Mouse (Mus musculus) myocyte (in vitro differentiated cells): ENCODE results near the gene Arhgdia. TPM values are rescaled to one million over a fixed set of nuclear protein-coding genes. Genes with fewer than 3 reads are reported as not detected.

Experiments used
- H3K27me3 ChIP-seq: one replicate; pipeline ENCODE4 v1.6.1; 2011; ENCODE audit not compliant: control insufficient read depth, insufficient read depth, insufficient read length
- H3K36me3 ChIP-seq: one replicate; pipeline ENCODE4 v1.6.1; 2011; ENCODE audit not compliant: control insufficient read depth, insufficient read depth
- H3K4me2 ChIP-seq: one replicate; pipeline ENCODE4 v1.6.1; 2011; ENCODE audit warnings: low read depth, control low read depth
- H3K4me3 ChIP-seq: one replicate; pipeline ENCODE4 v1.5.1; 2011; ENCODE audit warnings: mild to moderate bottlenecking, control low read depth, moderate library complexity
- H3K79me2 ChIP-seq: one replicate; pipeline ENCODE4 v1.6.1; 2011; ENCODE audit not compliant: control insufficient read depth, insufficient read depth
- H3ac ChIP-seq: one replicate; pipeline ENCODE4 v1.6.1; 2011; ENCODE audit not compliant: control insufficient read depth, insufficient read length
- CEBPB ChIP-seq: IDR thresholded peaks from 2 replicates; pipeline ENCODE4 v1.6.1; 2011; ENCODE audit warnings: mild to moderate bottlenecking, moderate library complexity; ENCODE audit not compliant: poor library complexity, insufficient read depth, severe bottlenecking
- E2F4 ChIP-seq: IDR thresholded peaks from one replicate; pipeline ENCODE4 v1.6.1; 2011; ENCODE audit warnings: mild to moderate bottlenecking, control low read depth, moderate library complexity; ENCODE audit not compliant: insufficient read depth
- MAX ChIP-seq: IDR thresholded peaks from one replicate; pipeline ENCODE4 v1.6.1; 2011; ENCODE audit warnings: low read depth, mild to moderate bottlenecking, control low read depth
- MYOD1 ChIP-seq, 3 experiments: IDR thresholded peaks; one replicate each; pipeline ENCODE4 v1.6.1; 2011; ENCODE audit warnings: control low read depth in 2 of 3, low read depth in 2 of 3, mild to moderate bottlenecking in 2 of 3, moderate library complexity in 1 of 3; ENCODE audit not compliant: insufficient read length in 2 of 3, control insufficient read depth in 1 of 3
- MYOG ChIP-seq, 3 experiments: IDR thresholded peaks; one replicate each; pipeline ENCODE4 v1.6.1; 2011; ENCODE audit warnings: control low read depth in 2 of 3, low read depth in 2 of 3, mild to moderate bottlenecking in 2 of 3; ENCODE audit not compliant: insufficient read length in 2 of 3, control insufficient read depth in 1 of 3, insufficient read depth in 1 of 3
- POLR2A ChIP-seq: IDR thresholded peaks from one replicate; pipeline ENCODE4 v1.6.1; 2011; ENCODE audit warnings: low read depth, mild to moderate bottlenecking, control low read depth, moderate library complexity; ENCODE audit not compliant: insufficient read length
- POLR2AphosphoS2 ChIP-seq: IDR thresholded peaks from one replicate; pipeline ENCODE4 v1.6.1; 2011; ENCODE audit warnings: low read depth, control low read depth; ENCODE audit not compliant: insufficient read length
- REST ChIP-seq: IDR thresholded peaks from one replicate; pipeline ENCODE4 v1.6.1; 2011; ENCODE audit warnings: mild to moderate bottlenecking, control low read depth, moderate library complexity; ENCODE audit not compliant: insufficient read depth, insufficient read length
- SRF ChIP-seq: IDR thresholded peaks from one replicate; pipeline ENCODE4 v1.6.1; 2011; ENCODE audit warnings: low read depth; ENCODE audit not compliant: control insufficient read depth, insufficient read length
- TCF12 ChIP-seq: IDR thresholded peaks from one replicate; pipeline ENCODE4 v1.6.1; 2011; ENCODE audit warnings: mild to moderate bottlenecking, control low read depth; ENCODE audit not compliant: poor library complexity, insufficient read depth, severe bottlenecking
- TCF3 ChIP-seq: IDR thresholded peaks from one replicate; pipeline ENCODE4 v1.6.1; 2011; ENCODE audit warnings: low read depth, control low read depth; ENCODE audit not compliant: insufficient read length
- USF1 ChIP-seq: IDR thresholded peaks from one replicate; pipeline ENCODE4 v1.6.1; 2011; ENCODE audit warnings: low read depth, mild to moderate bottlenecking, control low read depth, moderate library complexity
- polyA plus RNA-seq: library from polyadenylated mRNA; unstranded; fragments of >200 nt; fragmentation: generic; extraction: Trizol; gene quantifications from one replicate; pipeline ENCODE4 v1.2.1, GENCODE M21; 2012; ENCODE audit warnings: missing spikeins

Gene Arhgdia
- polyA plus RNA-seq, 1 experiment: 837 TPM

DNA sequence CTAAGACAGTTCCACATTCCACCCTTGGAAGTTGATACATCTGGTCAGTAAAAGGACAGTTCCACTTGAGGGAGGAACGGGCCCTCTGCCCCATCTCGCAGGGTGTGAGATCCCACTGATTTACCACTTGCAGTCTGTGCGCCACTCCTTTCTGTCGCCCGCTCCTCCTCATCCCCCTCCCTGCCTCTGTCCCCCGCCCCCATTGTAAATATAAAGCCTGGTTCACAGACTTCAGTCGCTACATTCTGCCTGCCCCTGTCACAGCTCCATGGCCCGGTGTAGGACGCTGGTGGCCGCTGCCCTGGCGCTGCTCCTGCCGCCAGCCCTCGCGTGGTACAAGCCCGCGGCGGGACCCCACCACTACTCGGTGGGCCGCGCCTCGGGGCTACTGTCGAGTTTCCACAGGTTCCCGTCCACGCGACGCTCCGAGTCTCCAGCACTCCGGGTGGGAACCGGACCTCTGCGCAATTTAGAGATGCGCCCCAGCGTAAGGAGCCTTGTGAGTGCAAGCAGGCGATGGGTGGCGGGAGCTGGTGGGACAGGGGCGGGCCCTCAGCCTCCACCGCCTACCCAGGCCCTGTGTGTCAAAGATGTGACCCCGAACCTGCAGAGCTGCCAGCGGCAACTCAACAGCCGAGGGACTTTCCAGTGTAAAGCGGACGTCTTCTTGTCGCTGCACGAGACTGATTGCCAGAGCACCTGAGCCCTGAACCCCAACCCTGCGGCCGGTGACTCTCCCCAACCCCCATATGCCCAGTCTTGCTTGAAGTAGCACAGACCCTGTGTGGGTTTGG is 27.0 kb upstream of the Arhgdia start, which contains the start of gene Npb:
Npb (plus strand) TSS at position 237 of the 794 bp plus-strand sequence.
- Histone ChIP-seq H3K4me2 (no peak within 1 kb of the TSS), H3K79me2 (no peaks in the 10 kb centered on the region), H3K36me3 (peaks cover 8% of the 10 kb centered on the region), H3K4me3 (no peak within 1 kb of the TSS), H3K27me3 (no peaks in the 10 kb centered on the region), H3ac (no peak within 1 kb of the TSS)
- TF ChIP-seq POLR2AphosphoS2: peak; percentile 52
- TF ChIP-seq POLR2A: no peak

DNA sequence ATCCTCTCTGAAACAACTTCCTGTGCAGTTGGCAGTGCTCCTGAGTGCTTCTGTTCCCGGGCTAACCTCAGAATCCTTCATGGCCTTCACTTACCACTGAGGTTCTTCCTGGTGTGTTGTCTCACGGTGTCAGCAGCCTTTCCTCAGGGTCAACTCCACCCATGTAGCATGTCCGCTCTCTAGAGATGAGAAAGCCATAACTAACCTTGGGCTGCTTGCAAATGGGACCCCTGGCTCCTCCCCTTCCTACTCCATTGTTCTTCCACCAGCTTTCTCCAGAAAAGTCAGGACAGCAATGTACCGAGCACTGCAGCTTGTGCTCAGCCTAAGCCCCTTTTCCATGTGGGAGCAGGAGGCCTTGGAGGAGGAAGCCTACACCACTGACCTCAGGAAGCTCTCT is 25.3 kb upstream of the Arhgdia start:
- Histone ChIP-seq H3K27me3 (no peaks in the 10 kb centered on the region), H3ac (no peak overlapping the region), H3K4me3 (no peak overlapping the region), H3K79me2 (no peaks in the 10 kb centered on the region), H3K4me2 (no peak overlapping the region), H3K36me3 (peaks cover 14% of the 10 kb centered on the region)
- TF ChIP-seq E2F4 (no peak), SRF (no peak), CEBPB (no peak), REST (no peak), MAX (no peak), USF1 (no peak), TCF3 (no peak), POLR2A (no peak), TCF12 (no peak), POLR2AphosphoS2 (no peak), MYOD1 (IDR thresholded peaks at IDR 0.05; ENCODE audit: control insufficient read depth in 1 of 3, insufficient read length in 2 of 3, low read depth in 2 of 3) (no peak), MYOG (IDR thresholded peaks at IDR 0.05; ENCODE audit: control insufficient read depth in 1 of 3, insufficient read depth in 1 of 3, insufficient read length in 2 of 3, low read depth in 2 of 3) (no peak)

DNA sequence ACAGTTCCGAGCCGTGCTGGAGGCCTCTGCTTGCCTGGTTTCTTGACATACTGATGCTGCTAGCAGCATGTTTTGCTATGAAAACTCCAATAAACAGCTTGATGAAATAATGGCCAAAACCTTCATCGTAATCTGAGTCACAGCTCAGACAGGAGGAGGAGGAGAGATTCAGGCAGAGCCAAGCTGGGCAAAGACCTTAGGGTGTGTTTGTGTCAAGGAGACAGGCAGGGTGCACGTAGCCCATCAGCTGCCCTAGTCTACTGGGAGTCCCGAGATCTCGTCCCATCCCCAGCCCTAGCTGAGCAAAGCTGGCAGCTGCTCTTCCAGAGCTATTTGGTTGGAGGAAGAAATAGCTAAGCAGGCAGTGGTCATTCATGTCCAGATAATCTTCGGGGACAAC is 24.2 kb upstream of the Arhgdia start:
- H3K27me3 ChIP-seq: no peaks in the 10 kb centered on the region
- no peak overlapping the region for H3K4me3 ChIP-seq
- no peak overlapping the region for H3K4me2 ChIP-seq
- TF ChIP-seq SRF: no peak
- TF ChIP-seq POLR2A: no peak
- TF ChIP-seq MAX: no peak
- no peak for TF ChIP-seq E2F4
- TF ChIP-seq MYOG (IDR thresholded peaks at IDR 0.05; ENCODE audit: control insufficient read depth in 1 of 3, insufficient read depth in 1 of 3, insufficient read length in 2 of 3, low read depth in 2 of 3): peak in 1 of 3 experiments; percentile 6
- H3K79me2 ChIP-seq: no peaks in the 10 kb centered on the region
- H3K36me3 ChIP-seq: peaks cover 14% of the 10 kb centered on the region
- H3ac ChIP-seq: no peak overlapping the region

GRCm38 (mm10) chr11:120603545-120603944 is 22.1 kb upstream of the Arhgdia start:
- peaks cover 13% of the 10 kb centered on the region for H3K36me3 ChIP-seq
- TF ChIP-seq USF1 (no peak), MAX (no peak), MYOD1 (IDR thresholded peaks at IDR 0.05; ENCODE audit: control insufficient read depth in 1 of 3, insufficient read length in 2 of 3, low read depth in 2 of 3) (no peak), REST (no peak), POLR2A (no peak), MYOG (IDR thresholded peaks at IDR 0.05; ENCODE audit: control insufficient read depth in 1 of 3, insufficient read depth in 1 of 3, insufficient read length in 2 of 3, low read depth in 2 of 3) (no peak), CEBPB (no peak), E2F4 (no peak), TCF3 (no peak), POLR2AphosphoS2 (no peak), TCF12 (no peak), SRF (no peak)
- no peak overlapping the region for H3ac ChIP-seq
- H3K27me3 ChIP-seq: no peaks in the 10 kb centered on the region
- H3K79me2 ChIP-seq: peaks cover 18% of the 10 kb centered on the region
- H3K4me2 ChIP-seq: no peak overlapping the region
- no peak overlapping the region for H3K4me3 ChIP-seq

- Histone ChIP-seq H3K79me2 (peaks cover 40% of the 10 kb centered on the region), H3ac (no peak overlapping the region), H3K36me3 (peaks cover 22% of the 10 kb centered on the region), H3K4me2 (no peak overlapping the region), H3K4me3 (no peak overlapping the region), H3K27me3 (no peaks in the 10 kb centered on the region)
- TF ChIP-seq E2F4: no peak
- TF ChIP-seq TCF3: no peak
- no peak for TF ChIP-seq TCF12
- TF ChIP-seq USF1: no peak
- no peak for TF ChIP-seq MYOD1 (IDR thresholded peaks at IDR 0.05; ENCODE audit: control insufficient read depth in 1 of 3, insufficient read length in 2 of 3, low read depth in 2 of 3)
- no peak for TF ChIP-seq MAX
- no peak for TF ChIP-seq SRF
- TF ChIP-seq MYOG (IDR thresholded peaks at IDR 0.05; ENCODE audit: control insufficient read depth in 1 of 3, insufficient read depth in 1 of 3, insufficient read length in 2 of 3, low read depth in 2 of 3): no peak
- TF ChIP-seq CEBPB: no peak
- no peak for TF ChIP-seq POLR2A
- TF ChIP-seq POLR2AphosphoS2: no peak
- no peak for TF ChIP-seq REST
Measured at GRCm38 (mm10) chr11:120600716-120601115, 19.3 kb upstream of the Arhgdia start.
